ENCODE assay signal across 14 mouse cellular contexts in genomic region chr12:21159304-21159703, GRCm38 (mm10).
DNase-seq lines count a peak whose midpoint lies in the region; ATAC-seq and TF ChIP-seq lines count a peak whose summit lies in the region.
"Had no signal": no experiment of that assay in that cellular context is flagged by ENCODE, and none has a peak within 500 bp of the region (broad histone marks: within the 10 kb centered on the region; RNA-seq: fewer than 3 reads in every experiment).

No protein-coding gene starts in this region.

- no peak for TF ChIP-seq CTCF in stomach, postnatal 0 days (IDR thresholded peaks at IDR 0.05; ENCODE audit: low read depth)

- ATAC-seq in forebrain, embryonic 13.5 days: no peak
- no peak for ATAC-seq in forebrain, embryonic 14.5 days
- ATAC-seq in intestine, embryonic 14.5 days (replicated peaks; ENCODE audit: low FRiP score, low TSS enrichment, low read depth): no peak
- no peak for ATAC-seq in intestine, embryonic 15.5 days
- no peak for ATAC-seq in stomach, embryonic 14.5 days (ENCODE audit: insufficient number of reproducible peaks, insufficient read depth, low FRiP score, low read depth)
- no peak for ATAC-seq in stomach, postnatal 0 days (ENCODE audit: low FRiP score, low TSS enrichment)

- peaks cover 22% of the 10 kb centered on the region for H3K4me1 ChIP-seq in forebrain, embryonic 13.5 days
- H3K4me1 ChIP-seq in forebrain, embryonic 14.5 days (ENCODE audit: control insufficient read depth, insufficient read depth, low read length): peaks cover 3% of the 10 kb centered on the region
- peaks cover 36% of the 10 kb centered on the region for H3K4me1 ChIP-seq in intestine, embryonic 14.5 days (replicated peaks; ENCODE audit: control insufficient read depth, insufficient read depth, low read length)
- peaks cover 26% of the 10 kb centered on the region for H3K4me1 ChIP-seq in intestine, embryonic 15.5 days (replicated peaks)
- H3K4me1 ChIP-seq in stomach, embryonic 14.5 days (ENCODE audit: control insufficient read depth, insufficient read depth, low read length): peaks cover 26% of the 10 kb centered on the region
- H3K4me1 ChIP-seq in stomach, postnatal 0 days (replicated peaks; ENCODE audit: control insufficient read depth, insufficient read depth): peaks cover 7% of the 10 kb centered on the region

- H3K36me3 ChIP-seq in forebrain, embryonic 13.5 days (ENCODE audit: poor library complexity, severe bottlenecking): no peaks in the 10 kb centered on the region
- no peaks in the 10 kb centered on the region for H3K36me3 ChIP-seq in forebrain, embryonic 14.5 days (ENCODE audit: control insufficient read depth, insufficient read depth, low read length)
- H3K36me3 ChIP-seq in intestine, embryonic 14.5 days (ENCODE audit: control insufficient read depth, insufficient read depth, low read length): no peaks in the 10 kb centered on the region
- no peaks in the 10 kb centered on the region for H3K36me3 ChIP-seq in intestine, embryonic 15.5 days
- no peaks in the 10 kb centered on the region for H3K36me3 ChIP-seq in stomach, embryonic 14.5 days (ENCODE audit: control insufficient read depth, insufficient read depth, low read length)
- no peaks in the 10 kb centered on the region for H3K36me3 ChIP-seq in stomach, postnatal 0 days (ENCODE audit: control insufficient read depth, insufficient read depth, low read length)

- 59% methylated on average over 7 of the region's 7 CpGs for WGBS in forebrain, embryonic 13.5 days
- 75% methylated on average over 7 of the region's 7 CpGs for WGBS in forebrain, embryonic 14.5 days
- WGBS in intestine, embryonic 14.5 days: 61% methylated on average over 7 of the region's 7 CpGs
- 63% methylated on average over 7 of the region's 7 CpGs for WGBS in intestine, embryonic 15.5 days
- 60% methylated on average over 7 of the region's 7 CpGs for WGBS in stomach, embryonic 14.5 days
- 58% methylated on average over 7 of the region's 7 CpGs for WGBS in stomach, postnatal 0 days

- H3K9ac ChIP-seq in forebrain, embryonic 13.5 days: no peak overlapping the region; the same call in 1 of the 2 replicates
- H3K9ac ChIP-seq in forebrain, embryonic 14.5 days (ENCODE audit: low read length): no peak overlapping the region
- H3K9ac ChIP-seq in intestine, embryonic 14.5 days (ENCODE audit: low read length): no peak overlapping the region
- no peak overlapping the region for H3K9ac ChIP-seq in intestine, embryonic 15.5 days
- no peak overlapping the region for H3K9ac ChIP-seq in stomach, embryonic 14.5 days (replicated peaks; ENCODE audit: low read depth, low read length)
- H3K9ac ChIP-seq in stomach, postnatal 0 days (ENCODE audit: low read length): no peak overlapping the region
- H3K9ac ChIP-seq: liver, embryonic 14.5 days had no signal

- no peaks in the 10 kb centered on the region for H3K9me3 ChIP-seq in forebrain, embryonic 13.5 days (replicated peaks)
- H3K9me3 ChIP-seq in forebrain, embryonic 14.5 days (replicated peaks; ENCODE audit: control insufficient read depth, low read length): no peaks in the 10 kb centered on the region
- H3K9me3 ChIP-seq in intestine, embryonic 14.5 days (ENCODE audit: control insufficient read depth, low read length): no peaks in the 10 kb centered on the region
- H3K9me3 ChIP-seq in intestine, embryonic 15.5 days: no peaks in the 10 kb centered on the region
- no peaks in the 10 kb centered on the region for H3K9me3 ChIP-seq in stomach, embryonic 14.5 days (ENCODE audit: control insufficient read depth, low read depth, low read length)
- H3K9me3 ChIP-seq in stomach, postnatal 0 days (ENCODE audit: control insufficient read depth, low read length): no peaks in the 10 kb centered on the region

- TF ChIP-seq EP300 in stomach, postnatal 0 days (optimal IDR thresholded peaks at IDR 0.05): no peak

- DNase-seq in forebrain, embryonic 14.5 days (ENCODE audit: low spot score): no peak
- DNase-seq in intestine, embryonic 14.5 days (ENCODE audit: low spot score): no peak
- DNase-seq in stomach, postnatal 0 days (ENCODE audit: low spot score): no peak
- DNase-seq in lung, postnatal 4 days: peak; percentile 21 to 41
- DNase-seq in right cerebral cortex, adult 18-20 months: no peak
- DNase-seq: adrenal gland, adult 8-10 months; B cell, adult 2 months; cerebellum, adult 11 months; gastrocnemius, postnatal 14 days; thymus, postnatal 14 days had no signal

- no peaks in the 10 kb centered on the region for H3K27me3 ChIP-seq in forebrain, embryonic 13.5 days
- no peaks in the 10 kb centered on the region for H3K27me3 ChIP-seq in forebrain, embryonic 14.5 days (replicated peaks; ENCODE audit: control insufficient read depth, insufficient read depth, low read length)
- H3K27me3 ChIP-seq in intestine, embryonic 14.5 days (replicated peaks; ENCODE audit: control insufficient read depth, insufficient read depth, low read length): no peaks in the 10 kb centered on the region
- H3K27me3 ChIP-seq in intestine, embryonic 15.5 days (replicated peaks): no peaks in the 10 kb centered on the region
- H3K27me3 ChIP-seq in stomach, embryonic 14.5 days (ENCODE audit: control insufficient read depth, insufficient read depth, low read length): no peaks in the 10 kb centered on the region
- H3K27me3 ChIP-seq in stomach, postnatal 0 days (ENCODE audit: control insufficient read depth, insufficient read depth, low read length): no peaks in the 10 kb centered on the region

- no peak overlapping the region for H3K4me3 ChIP-seq in forebrain, embryonic 13.5 days
- H3K4me3 ChIP-seq in forebrain, embryonic 14.5 days (ENCODE audit: low read depth, low read length): no peak overlapping the region
- no peak overlapping the region for H3K4me3 ChIP-seq in intestine, embryonic 14.5 days (ENCODE audit: low read depth, low read length)
- H3K4me3 ChIP-seq in intestine, embryonic 15.5 days (replicated peaks): no peak overlapping the region
- H3K4me3 ChIP-seq in stomach, embryonic 14.5 days (ENCODE audit: low read depth, low read length): no peak overlapping the region
- no peak overlapping the region for H3K4me3 ChIP-seq in stomach, postnatal 0 days (ENCODE audit: low read depth, low read length)

- peak overlapping the region; percentile 19 for H3K27ac ChIP-seq in forebrain, embryonic 13.5 days
- no peak overlapping the region for H3K27ac ChIP-seq in forebrain, embryonic 14.5 days (ENCODE audit: low read depth, low read length)
- peak overlapping the region; percentile 22; the same call in 1 of the 2 replicates for H3K27ac ChIP-seq in intestine, embryonic 14.5 days (ENCODE audit: low read depth)
- H3K27ac ChIP-seq in intestine, embryonic 15.5 days: no peak overlapping the region
- 0 out of 2 replicates have a peak overlapping the region, but pooled peaks have one; percentile 49 for H3K27ac ChIP-seq in stomach, embryonic 14.5 days (ENCODE audit: low read length)
- H3K27ac ChIP-seq in stomach, postnatal 0 days (replicated peaks): no peak overlapping the region; the same call in 1 of the 2 replicates
- H3K27ac ChIP-seq: liver, embryonic 14.5 days had no signal

- no peak overlapping the region for H3K4me2 ChIP-seq in forebrain, embryonic 13.5 days
- no peak overlapping the region for H3K4me2 ChIP-seq in forebrain, embryonic 14.5 days (ENCODE audit: low read length)
- H3K4me2 ChIP-seq in intestine, embryonic 14.5 days (ENCODE audit: low read length): no peak overlapping the region
- no peak overlapping the region for H3K4me2 ChIP-seq in intestine, embryonic 15.5 days (replicated peaks)
- H3K4me2 ChIP-seq in stomach, embryonic 14.5 days (replicated peaks; ENCODE audit: low read depth, low read length): no peak overlapping the region
- no peak overlapping the region for H3K4me2 ChIP-seq in stomach, postnatal 0 days (replicated peaks; ENCODE audit: low read depth)

Comparison
In these comparisons a context has a peak if more than half of its experiments do, and no peak if none do; other contexts are left out.
1. H3K27ac ChIP-seq: peak in forebrain, embryonic 13.5 days (single experiment), intestine, embryonic 14.5 days (single experiment) and stomach, embryonic 14.5 days (single experiment); none in forebrain, embryonic 14.5 days (single experiment), intestine, embryonic 15.5 days (single experiment) and stomach, postnatal 0 days (single experiment).
2. DNase-seq: peak in lung, postnatal 4 days (2 of 2); none in forebrain, embryonic 14.5 days (single experiment), intestine, embryonic 14.5 days (single experiment), stomach, postnatal 0 days (single experiment) and right cerebral cortex, adult 18-20 months (single experiment).